Mouse (Mus musculus) mesoderm, embryonic 11.5 days (tissue): ENCODE data around the gene Klk1b9.
"Not testable (repeated sequence)": the region's sequence is repeated elsewhere in the genome, so short reads cannot be mapped to it uniquely, and the experiment has no call there.

Experiments
- DNase-seq: peaks from one replicate; pipeline ENCODE4 v3.0.0-alpha.2; 2012; ENCODE audit warnings: low read depth, low spot score

Gene Klk1b9

DNA sequence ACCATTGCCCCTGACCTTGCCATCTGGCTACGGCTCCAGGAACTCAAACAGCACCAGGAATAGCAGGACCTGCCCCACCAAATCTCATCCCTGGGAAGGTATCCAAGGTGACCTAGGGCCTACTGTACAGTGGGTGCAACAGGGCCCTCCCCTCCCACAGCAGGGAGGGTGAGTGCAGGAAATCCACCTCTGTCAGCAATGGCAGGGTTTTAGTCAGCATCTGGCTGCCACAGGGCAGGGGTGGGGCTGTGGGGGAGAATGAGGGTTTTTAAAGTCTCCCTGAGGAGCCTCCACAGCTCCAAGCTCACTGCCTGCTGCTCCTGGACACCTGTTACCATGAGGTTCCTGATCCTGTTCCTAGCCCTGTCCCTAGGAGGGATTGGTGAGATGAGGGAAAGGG, at the start of gene Klk1b9:
Gene Klk1b9 (plus strand): TSS at position 301 of the 400 bp plus-strand sequence.
- DNase-seq = not testable (repeated sequence)

DNA sequence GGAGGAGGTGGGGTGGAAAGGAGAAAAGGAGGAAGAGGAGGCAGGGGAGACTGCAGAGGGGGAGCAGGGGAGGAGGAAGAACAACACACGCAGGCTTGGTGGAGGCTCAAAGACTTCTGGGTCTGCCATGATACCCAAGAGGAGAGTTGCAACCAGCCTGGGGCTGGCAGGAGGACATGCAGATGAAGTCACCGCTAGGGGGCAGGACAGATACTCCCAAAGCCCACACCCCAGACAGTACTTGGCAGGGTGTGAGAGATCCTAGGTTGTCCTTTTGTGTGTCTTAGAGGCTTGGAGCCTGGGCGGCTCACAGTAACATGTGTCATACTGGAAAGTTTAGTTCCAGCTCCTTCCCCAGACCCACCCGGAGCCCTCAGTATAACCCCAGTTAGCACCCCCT, 47.3 kb upstream of the Klk1b9 start:
- DNase-seq = peak; percentile 29

- DNase-seq = no peak
Measured at GRCm38 (mm10) chr7:43932337-43932736, 43.5 kb upstream of the Klk1b9 start.

- DNase-seq = no peak
Measured at GRCm38 (mm10) chr7:43933440-43933839, 42.4 kb upstream of the Klk1b9 start, which contains the start of gene Klk15. Klk15 (plus strand) TSS chr7:43933740.

DNA sequence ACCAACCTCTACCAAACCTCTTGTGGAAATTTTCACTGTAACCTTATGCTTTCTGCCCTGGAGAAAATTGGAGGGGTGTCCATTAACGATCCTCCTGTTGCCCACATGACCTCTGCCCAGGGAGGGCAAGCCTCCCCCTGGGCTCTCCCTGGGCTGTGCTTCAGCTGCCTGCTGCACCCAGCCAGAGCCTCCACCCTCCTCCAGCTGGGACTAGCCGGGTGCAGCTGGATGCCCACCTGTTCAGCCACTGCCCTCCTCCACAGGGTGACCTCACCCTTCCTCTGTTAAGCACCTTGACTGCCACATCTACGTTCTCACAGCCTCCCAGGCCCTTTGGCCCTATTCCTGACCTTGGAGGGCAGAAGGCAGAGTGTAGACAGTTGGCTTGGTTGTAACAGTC, 41.1 kb upstream of the Klk1b9 start:
- no peak for DNase-seq

DNA sequence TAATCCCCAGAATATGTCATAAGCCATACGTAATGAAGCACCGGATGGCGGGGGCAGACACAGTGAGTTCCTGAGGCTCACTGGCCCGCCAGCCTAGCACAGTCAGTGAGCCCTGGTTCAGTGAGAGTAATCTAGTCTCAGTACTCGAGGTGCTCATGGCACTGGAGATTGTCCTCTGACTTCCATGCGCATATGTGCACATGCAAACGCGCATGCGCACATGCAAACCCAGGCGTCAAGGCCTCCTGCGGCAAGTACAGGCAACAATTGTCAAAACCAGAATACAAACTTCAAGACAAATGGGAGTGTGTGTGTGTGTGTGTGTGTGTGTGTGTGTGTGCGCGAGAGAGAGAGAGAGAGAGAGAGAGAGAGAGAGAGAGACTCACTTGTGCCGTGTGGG, 39.3 kb upstream of the Klk1b9 start:
- DNase-seq = no peak

- not testable (repeated sequence) for DNase-seq
Measured at GRCm38 (mm10) chr7:43942293-43942692, 33.6 kb upstream of the Klk1b9 start.

GRCm38 (mm10) chr7:43944727-43945264, 31.1 kb upstream of the Klk1b9 start:
- DNase-seq = no peak

DNA sequence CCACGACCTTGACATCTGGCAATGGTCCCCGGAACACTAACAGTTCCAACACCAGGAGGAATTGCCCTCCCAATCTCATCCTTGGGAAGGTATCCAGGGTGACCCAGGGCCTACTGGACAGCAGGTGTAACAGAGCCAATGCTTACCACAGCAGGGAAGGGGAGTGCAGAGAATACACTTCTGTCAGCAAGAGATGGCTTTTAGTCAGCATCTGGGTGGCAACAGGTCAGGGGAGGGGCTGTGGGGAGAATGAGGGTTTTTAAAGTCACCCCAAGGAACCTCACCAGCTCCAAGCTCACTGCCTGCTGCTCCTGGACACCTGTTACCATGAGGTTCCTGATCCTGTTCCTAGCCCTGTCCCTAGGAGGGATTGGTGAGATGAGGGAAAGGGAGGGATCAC, 25.5 kb upstream of the Klk1b9 start, which contains the start of gene Klk1b8:
Gene Klk1b8 (plus strand): TSS at position 301 of the 400 bp plus-strand sequence.
- DNase-seq = no peak

- DNase-seq = no peak
Measured at GRCm38 (mm10) chr7:43952703-43953102, 23.2 kb upstream of the Klk1b9 start.

DNA sequence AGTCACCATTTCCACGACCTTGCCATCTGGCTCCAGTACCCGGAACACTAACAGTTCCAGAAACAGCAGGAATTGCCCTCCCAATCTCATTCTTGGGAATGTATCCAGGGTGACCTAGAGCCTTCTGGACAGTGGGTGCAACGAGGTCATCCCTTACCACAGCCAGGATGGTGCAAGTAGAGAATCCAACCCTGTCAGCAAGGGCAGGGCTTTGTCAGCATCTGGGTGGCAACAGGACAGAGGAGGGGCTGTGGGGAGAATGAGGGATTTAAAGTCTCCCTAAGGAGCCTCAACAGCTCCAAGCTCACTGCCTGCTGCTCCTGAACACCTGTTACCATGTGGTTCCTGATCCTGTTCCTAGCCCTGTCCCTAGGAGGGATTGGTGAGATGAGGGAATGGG, 9.4 kb upstream of the Klk1b9 start, which contains the start of gene Klk1b1:
Gene Klk1b1 (plus strand): TSS at position 301 of the 400 bp plus-strand sequence.
- DNase-seq = no peak

DNA sequence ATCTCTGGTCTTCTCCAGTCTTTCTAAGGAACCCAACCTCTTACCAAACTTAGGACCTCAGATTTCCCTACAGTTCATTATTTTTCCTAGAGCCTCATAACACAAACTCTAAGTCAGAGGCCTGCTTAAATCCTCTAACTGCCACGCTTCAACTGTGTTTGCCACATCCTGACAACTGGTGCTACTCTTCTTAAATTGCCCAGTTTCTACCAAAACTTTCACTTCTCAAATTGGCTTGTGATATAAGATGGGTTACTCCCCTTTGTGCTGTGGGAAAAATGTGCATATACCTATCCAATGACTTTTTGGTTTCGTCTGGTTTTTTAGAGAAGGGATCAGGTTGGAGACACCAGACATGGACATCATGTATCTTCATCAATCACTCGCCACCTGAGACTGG, 8.8 kb upstream of the Klk1b9 start:
- DNase-seq = no peak

DNA sequence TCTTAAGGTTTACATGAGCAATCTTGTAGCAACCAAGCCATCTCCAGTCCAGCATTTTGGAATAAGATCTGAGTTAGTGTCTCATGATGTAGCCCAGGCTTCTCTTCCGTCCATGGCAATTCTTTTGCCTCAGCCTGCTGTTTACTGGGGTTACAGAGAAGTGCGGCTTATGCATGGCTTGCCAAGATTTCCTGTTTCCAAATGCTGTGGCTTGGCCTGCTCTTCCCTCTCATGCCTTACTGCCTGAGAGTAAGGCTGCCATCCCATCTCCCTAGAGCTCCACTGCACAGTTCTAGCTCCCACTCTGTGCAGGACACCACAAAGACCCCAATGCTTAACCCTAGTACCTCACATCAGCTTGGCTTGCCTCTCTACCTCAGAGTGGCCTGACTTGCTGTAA, 8.2 kb upstream of the Klk1b9 start:
- DNase-seq = no peak

- DNase-seq = no peak
Measured at GRCm38 (mm10) chr7:43985657-43986056, 9.8 kb downstream of the Klk1b9 start.

GRCm38 (mm10) chr7:43994821-43995220, 19.0 kb downstream of the Klk1b9 start:
- DNase-seq = not testable (repeated sequence)

DNA sequence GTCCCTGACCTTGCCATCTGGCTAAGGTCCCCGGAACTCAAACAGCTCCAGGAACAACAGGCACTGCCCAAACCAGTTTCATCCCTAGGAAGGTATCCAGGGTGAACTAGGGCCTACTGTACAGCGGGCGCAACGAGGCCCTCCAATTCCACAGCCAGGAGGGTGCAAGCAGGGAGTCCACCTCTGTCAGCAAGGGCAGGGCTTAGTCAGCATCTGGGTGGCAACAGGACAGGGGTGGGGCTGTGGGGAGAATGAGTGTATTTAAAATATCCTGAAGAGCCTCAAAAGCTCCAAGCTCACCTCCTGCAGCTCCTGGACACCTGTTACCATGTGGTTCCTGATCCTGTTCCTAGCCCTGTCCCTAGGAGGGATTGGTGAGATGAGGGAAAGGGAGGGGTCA, 19.7 kb downstream of the Klk1b9 start, which contains the start of gene Klk1b11:
Gene Klk1b11 (plus strand): TSS at position 301 of the 400 bp plus-strand sequence.
- not testable (repeated sequence) for DNase-seq

DNA sequence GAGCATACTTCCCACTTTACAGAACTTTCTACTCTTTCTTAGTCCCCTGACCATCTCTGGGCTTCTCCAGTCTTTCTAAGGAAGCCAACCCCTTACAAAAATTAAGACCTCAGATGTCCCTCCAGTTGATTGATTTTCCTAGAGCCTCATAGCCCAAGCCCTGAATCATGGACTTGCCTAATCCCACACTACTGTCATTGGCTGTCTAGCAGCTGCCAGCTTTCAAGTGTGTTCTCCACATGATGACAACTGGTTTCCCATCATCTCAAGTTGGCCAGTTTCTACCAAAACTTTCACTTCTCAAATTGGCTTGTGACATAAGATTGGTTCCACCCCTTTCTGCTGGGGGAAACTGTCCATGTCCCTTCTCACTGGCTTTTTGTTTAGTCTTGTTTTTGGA, 29.0 kb downstream of the Klk1b9 start:
- DNase-seq = no peak

- not testable (repeated sequence) for DNase-seq
Measured at GRCm38 (mm10) chr7:44011868-44012267, 36.0 kb downstream of the Klk1b9 start, which contains the start of gene Klk1b26. Klk1b26 (plus strand) TSS chr7:44012168.

DNA sequence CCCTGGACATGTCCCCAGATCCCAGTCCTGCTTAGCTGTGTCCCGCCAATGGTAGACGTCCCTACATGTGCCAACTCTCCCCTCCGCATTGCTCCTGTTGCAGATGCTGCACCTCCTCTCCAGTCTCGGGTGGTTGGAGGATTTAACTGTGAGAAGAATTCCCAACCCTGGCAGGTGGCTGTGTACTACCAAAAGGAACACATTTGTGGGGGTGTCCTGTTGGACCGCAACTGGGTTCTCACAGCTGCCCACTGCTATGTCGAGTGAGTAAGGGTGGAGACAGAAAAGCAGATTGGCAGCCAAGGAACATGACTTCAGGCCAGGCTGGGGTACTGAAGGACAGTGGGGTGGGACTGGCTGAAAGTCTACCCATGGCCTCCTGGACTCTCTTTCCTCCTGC, 38.8 kb downstream of the Klk1b9 start:
- not testable (repeated sequence) for DNase-seq

GRCm38 (mm10) chr7:44015071-44015470, 39.2 kb downstream of the Klk1b9 start:
- DNase-seq = no peak
